Mouse (Mus musculus) testis, adult 2 months (tissue): Measurements from ENCODE around the gene Pank1. TPM values are rescaled to one million over a fixed set of nuclear protein-coding genes. Genes with fewer than 3 reads are reported as not detected.

Experiments used
- H3K27ac ChIP-seq: fragments of 200-500 bp; 2 replicates; pipeline ENCODE4 v1.5.1; 2012; ENCODE audit warnings: low read depth, low read length; ENCODE audit not compliant: control insufficient read depth, insufficient read depth
- H3K27me3 ChIP-seq: fragments of 200-500 bp; 2 replicates; pipeline ENCODE4 v1.6.1; 2012; ENCODE audit warnings: mild to moderate bottlenecking, low read length, moderate library complexity; ENCODE audit not compliant: control insufficient read depth, insufficient read depth
- H3K36me3 ChIP-seq: fragments of 200-500 bp; 2 replicates; pipeline ENCODE4 v1.6.1; 2012; ENCODE audit warnings: mild to moderate bottlenecking, low read length; ENCODE audit not compliant: control insufficient read depth, insufficient read depth
- H3K4me1 ChIP-seq: fragments of 200-500 bp; 2 replicates; pipeline ENCODE4 v1.6.1; 2012; ENCODE audit warnings: low read length; ENCODE audit not compliant: control insufficient read depth, insufficient read depth
- H3K4me3 ChIP-seq: fragments of 200-500 bp; 2 replicates; pipeline ENCODE4 v1.5.1; 2012; ENCODE audit warnings: low read depth, mild to moderate bottlenecking, low read length, moderate library complexity, mixed read lengths; ENCODE audit not compliant: control insufficient read depth
- CTCF ChIP-seq: fragments of 200-500 bp; IDR thresholded peaks from 2 replicates; pipeline ENCODE4 v1.5.1; 2012; ENCODE audit warnings: low read depth, mild to moderate bottlenecking, inconsistent platforms, low read length, moderate library complexity; ENCODE audit not compliant: control insufficient read depth, insufficient read depth, insufficient replicate concordance
- POLR2A ChIP-seq: fragments of 200-500 bp; IDR thresholded peaks from 2 replicates; pipeline ENCODE4 v1.6.1; 2012; ENCODE audit warnings: low read depth, mild to moderate bottlenecking, inconsistent platforms, low read length, moderate library complexity; ENCODE audit not compliant: control insufficient read depth
- polyA plus RNA-seq: library from polyadenylated mRNA; depleted of rRNA; stranded (reverse); fragments of >200 nt; gene quantifications from 2 replicates; pipeline ENCODE4 v1.2.3, GENCODE M21; 2012

Gene Pank1
- polyA plus RNA-seq, 1 experiment, result 6.4 TPM

GRCm38 (mm10) chr19:34827444-34827843 is 51.8 kb downstream of the Pank1 start:
- no peaks in the 10 kb centered on the region for H3K27me3 ChIP-seq
- TF ChIP-seq POLR2A (no peak), CTCF (no peak)
- no peak overlapping the region for H3K27ac ChIP-seq
- no peaks in the 10 kb centered on the region; the same call in 1 of the 2 replicates for H3K36me3 ChIP-seq
- no peak overlapping the region for H3K4me3 ChIP-seq
- no peaks in the 10 kb centered on the region for H3K4me1 ChIP-seq

DNA sequence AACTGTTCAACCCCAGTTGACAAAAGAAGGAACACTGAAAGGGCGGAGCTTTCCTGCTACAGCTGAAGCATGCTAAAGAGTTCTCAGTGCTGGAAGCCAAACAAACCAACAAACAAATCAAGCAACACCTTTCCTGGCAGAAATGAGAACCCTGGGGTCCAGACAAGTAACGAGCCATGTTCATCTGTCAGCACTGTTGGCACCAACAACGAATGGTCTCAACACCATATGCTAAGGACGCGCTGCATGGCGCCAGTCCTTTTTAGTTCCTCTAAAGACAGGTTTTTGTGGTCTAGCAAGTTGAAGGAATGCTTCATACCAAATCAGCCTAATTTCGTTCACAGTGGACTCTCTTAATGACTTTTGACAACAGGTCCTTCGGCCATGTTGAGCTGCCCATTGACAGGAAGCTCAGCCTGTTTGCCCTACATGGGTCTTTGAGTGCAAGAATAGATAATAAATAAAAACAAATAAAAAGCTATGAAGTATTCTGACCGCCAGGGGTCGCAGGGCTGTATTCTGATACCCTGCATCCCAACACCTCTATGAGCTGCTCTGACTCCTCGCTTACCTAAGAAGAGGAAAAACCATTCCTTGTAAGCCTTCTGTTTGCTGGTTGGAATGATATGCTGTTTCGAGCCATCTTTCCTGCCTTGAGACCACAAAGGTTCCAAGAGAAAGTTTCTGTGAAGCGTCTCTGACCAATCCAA is 53.2 kb downstream of the Pank1 start:
- Histone ChIP-seq H3K27me3 (no peaks in the 10 kb centered on the region), H3K4me3 (no peak overlapping the region), H3K4me1 (no peaks in the 10 kb centered on the region), H3K27ac (no peak overlapping the region), H3K36me3 (no peaks in the 10 kb centered on the region; the same call in 1 of the 2 replicates)
- TF ChIP-seq CTCF, result no peak
- TF ChIP-seq POLR2A, result no peak

- Histone ChIP-seq H3K4me3 (no peak overlapping the region), H3K27me3 (no peaks in the 10 kb centered on the region), H3K36me3 (no peaks in the 10 kb centered on the region), H3K4me1 (no peaks in the 10 kb centered on the region), H3K27ac (no peak overlapping the region)
- TF ChIP-seq POLR2A (no peak), CTCF (no peak)
Observed at GRCm38 (mm10) chr19:34819577-34820170, 59.6 kb downstream of the Pank1 start.

DNA sequence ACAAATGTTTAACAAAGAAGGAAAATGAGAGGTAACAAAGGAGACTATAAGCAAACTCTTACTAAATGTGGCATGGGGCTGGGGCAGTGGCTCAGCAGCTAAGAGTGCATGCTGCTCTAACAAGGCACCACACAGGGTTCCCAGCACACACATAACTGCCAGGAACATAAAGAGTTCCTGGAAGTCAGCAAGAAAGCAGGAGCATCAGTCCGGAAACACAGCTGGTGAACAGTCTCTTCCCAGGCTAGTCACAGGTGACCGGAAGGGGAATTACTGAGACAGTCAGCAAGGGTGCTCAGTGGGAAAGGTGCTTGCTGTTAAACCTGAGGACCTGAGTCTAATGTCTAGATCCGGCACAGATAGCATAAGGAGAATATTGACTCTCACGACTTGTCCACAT is 63.9 kb downstream of the Pank1 start:
- no peaks in the 10 kb centered on the region for H3K27me3 ChIP-seq
- H3K4me3 ChIP-seq, result no peak overlapping the region
- TF ChIP-seq POLR2A, result no peak
- TF ChIP-seq CTCF, result no peak
- H3K4me1 ChIP-seq, result no peaks in the 10 kb centered on the region
- no peak overlapping the region for H3K27ac ChIP-seq
- H3K36me3 ChIP-seq, result no peaks in the 10 kb centered on the region

- Histone ChIP-seq H3K27ac (no peak overlapping the region), H3K36me3 (no peaks in the 10 kb centered on the region), H3K4me3 (no peak overlapping the region), H3K27me3 (no peaks in the 10 kb centered on the region), H3K4me1 (no peaks in the 10 kb centered on the region)
- TF ChIP-seq CTCF, result no peak
- TF ChIP-seq POLR2A, result no peak
Observed at GRCm38 (mm10) chr19:34814696-34815095, 64.6 kb downstream of the Pank1 start.

GRCm38 (mm10) chr19:34813961-34814360 is 65.3 kb downstream of the Pank1 start:
- H3K4me1 ChIP-seq, result no peaks in the 10 kb centered on the region
- TF ChIP-seq CTCF, result no peak
- TF ChIP-seq POLR2A, result no peak
- H3K27ac ChIP-seq, result no peak overlapping the region
- H3K36me3 ChIP-seq, result no peaks in the 10 kb centered on the region
- no peaks in the 10 kb centered on the region for H3K27me3 ChIP-seq
- H3K4me3 ChIP-seq, result no peak overlapping the region

GRCm38 (mm10) chr19:34813533-34813932 is 65.7 kb downstream of the Pank1 start:
- Histone ChIP-seq H3K4me1 (no peaks in the 10 kb centered on the region), H3K4me3 (no peak overlapping the region), H3K36me3 (no peaks in the 10 kb centered on the region), H3K27ac (no peak overlapping the region), H3K27me3 (no peaks in the 10 kb centered on the region)
- TF ChIP-seq CTCF (no peak), POLR2A (no peak)

DNA sequence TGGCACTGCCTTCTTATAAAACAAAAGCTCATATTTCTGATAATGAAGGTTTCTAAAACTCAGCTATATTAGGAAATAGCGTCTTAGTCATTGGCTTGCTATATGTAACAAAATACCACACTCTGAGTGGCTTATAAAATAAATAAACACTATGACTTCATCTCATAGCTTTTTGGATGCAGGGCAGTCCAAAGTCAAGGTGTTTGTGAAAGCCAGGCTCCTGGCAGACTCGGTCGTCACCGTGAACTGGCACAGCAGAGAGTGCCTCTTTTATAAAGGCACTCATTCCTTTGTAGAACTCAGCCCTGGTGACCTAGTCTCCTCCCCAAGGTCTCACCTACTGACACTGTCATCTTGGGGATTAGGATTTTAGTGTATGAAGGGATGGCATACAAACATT is 66.5 kb downstream of the Pank1 start:
- no peaks in the 10 kb centered on the region for H3K4me1 ChIP-seq
- no peak for TF ChIP-seq CTCF
- TF ChIP-seq POLR2A, result no peak
- H3K36me3 ChIP-seq, result no peaks in the 10 kb centered on the region
- H3K27me3 ChIP-seq, result no peaks in the 10 kb centered on the region
- H3K27ac ChIP-seq, result no peak overlapping the region
- H3K4me3 ChIP-seq, result no peak overlapping the region
